Mouse (Mus musculus): ENCODE results near the gene Armcx3.
"Not testable (repeated sequence)": the region's sequence is repeated elsewhere in the genome, so short reads cannot be mapped to it uniquely, and the experiment has no call there.

Armcx3 gene

GRCm38 (mm10) chrX:134756434-134757292 lies at the start of gene Armcx3:
Gene Armcx3, plus strand, starts transcription at chrX:134756595.
- in situ Hi-C loops (cut with MboI), result no loop called here

DNA sequence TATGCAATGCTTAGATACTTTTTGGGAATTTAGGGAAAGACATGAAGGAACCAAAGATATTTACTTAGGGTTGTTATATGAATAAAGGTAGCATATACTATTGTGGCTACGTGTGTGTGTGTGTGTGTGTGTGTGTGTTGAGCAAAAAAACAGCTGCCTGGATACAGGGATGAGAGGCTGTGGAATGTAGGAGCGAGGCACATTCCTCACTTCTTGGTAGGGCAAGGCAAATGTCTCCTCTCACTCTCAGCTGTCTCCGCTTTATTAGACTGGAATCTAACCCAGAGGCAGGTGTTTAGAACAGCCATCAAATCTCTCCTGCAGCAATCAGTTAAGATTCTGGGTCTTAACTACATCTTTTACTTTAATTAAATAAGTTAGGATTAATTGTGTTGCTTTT lies 39.5 kb upstream of the Armcx3 start:
- in situ Hi-C loops (cut with MboI), result no loop called here

GRCm38 (mm10) chrX:134717752-134718308 lies 38.6 kb upstream of the Armcx3 start, which contains the start of gene Armcx1:
Gene Armcx1, plus strand, starts transcription at chrX:134717963.
- in situ Hi-C loops (cut with MboI), result no loop called here

GRCm38 (mm10) chrX:134718524-134718923 lies 37.9 kb upstream of the Armcx3 start:
- in situ Hi-C loops (cut with MboI), result no loop called here

- in situ Hi-C loops (cut with MboI), result loop anchor here (10.0 kb wide), 1 partner anchor 201 kb away; no protein-coding TSS in a partner anchor
These were observed 32.6 kb upstream of the Armcx3 start for GRCm38 (mm10) chrX:134723762-134724161.

DNA sequence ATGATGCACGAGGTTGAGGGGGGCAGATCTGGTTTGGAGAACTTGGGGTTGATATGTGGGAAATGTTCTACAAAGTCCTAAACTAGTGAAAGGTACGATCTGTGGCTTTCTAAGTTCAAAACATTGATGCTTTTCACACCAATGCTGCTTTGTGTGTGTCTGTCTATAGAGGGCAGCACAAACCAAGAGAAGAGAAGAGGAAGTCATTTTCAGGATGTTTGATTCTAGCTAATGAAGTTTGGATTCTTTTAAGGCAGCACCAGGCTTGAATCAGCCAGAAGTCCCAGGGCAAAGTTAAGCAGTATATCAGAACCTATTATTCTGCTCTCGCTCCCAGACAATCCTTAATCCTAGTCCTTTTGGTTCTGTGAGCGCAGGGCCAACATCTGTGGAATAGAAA lies 26.6 kb upstream of the Armcx3 start:
- in situ Hi-C loops (cut with MboI), result loop anchor here (10.0 kb wide), 1 partner anchor 195 kb away; no protein-coding TSS in a partner anchor

DNA sequence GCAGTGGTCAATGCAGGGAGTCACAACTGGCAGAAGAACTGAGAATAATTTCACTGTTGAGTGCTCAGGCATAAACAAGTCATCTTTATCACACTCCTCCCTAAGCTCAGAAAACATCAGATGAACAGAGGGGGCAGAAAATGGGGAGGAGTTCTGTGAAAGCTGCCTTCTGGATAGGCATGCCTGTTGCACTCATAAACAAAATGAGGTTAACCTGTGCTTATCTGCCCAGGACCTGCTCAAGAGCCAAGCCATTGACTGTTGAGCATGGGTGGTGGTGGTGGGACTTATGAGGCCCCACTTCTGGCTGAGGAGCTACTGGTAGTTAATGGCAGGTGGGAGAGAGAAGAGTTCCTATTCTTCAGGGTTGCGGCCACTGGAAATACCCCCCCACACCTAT lies 18.6 kb upstream of the Armcx3 start:
- in situ Hi-C loops (cut with MboI), result no loop called here

DNA sequence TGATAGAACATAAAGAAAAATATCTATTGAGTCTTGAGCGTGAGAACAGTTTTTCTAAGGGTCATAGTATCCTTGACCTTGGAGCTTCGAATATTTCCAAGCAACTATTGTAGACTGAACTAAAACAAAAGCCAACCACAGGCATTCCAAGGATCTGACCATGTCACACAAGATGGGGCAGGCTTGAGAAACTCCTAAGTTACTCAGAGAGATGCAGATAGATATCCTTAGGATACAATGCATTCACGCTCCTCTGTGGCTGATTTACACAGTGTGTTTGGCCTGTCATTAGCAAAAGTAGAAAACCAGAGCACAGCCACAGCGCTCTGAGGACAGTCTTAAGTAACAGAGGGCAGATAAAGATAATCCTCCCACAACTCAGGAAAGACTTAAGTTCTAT lies 17.2 kb upstream of the Armcx3 start:
- in situ Hi-C loops (cut with MboI), result no loop called here

DNA sequence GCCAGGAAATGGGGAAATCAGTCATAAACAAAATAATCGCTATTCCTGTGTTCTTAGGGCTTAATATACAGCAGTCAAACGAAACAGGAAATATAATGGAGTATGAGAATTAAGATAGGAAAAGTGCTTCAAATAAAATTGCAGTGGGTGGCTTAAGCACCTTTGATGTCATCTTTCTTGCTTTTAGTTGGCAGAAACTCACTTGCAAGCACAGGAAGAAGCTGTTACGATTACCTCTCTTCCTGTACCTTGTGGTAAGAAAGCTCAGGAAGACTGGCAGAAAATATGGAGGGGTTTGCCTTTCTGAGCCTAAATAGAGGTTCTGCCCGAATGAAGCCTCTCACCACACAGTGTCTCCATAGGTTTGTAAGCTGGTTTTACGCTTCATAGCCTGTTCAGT lies 14.5 kb upstream of the Armcx3 start:
- in situ Hi-C loops (cut with MboI), result no loop called here

DNA sequence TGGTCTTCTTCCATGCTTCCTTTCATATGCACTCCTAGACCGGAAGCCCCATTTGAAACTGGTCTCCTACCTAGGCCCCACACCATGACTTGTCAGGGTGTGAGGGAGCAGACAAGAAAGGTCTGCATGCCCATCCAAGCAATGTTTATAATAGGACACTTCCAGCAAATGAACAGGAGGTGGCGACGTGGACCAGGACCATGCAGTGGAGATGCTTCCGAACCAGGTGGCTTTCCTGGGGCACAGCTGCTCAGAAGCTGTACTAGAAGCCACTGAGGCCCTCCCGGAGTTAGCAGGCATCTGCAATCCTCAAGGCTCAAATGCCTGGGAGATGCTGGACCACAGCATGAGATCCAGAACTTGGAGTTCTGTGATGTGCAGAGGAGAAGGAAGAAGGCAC lies 9.9 kb upstream of the Armcx3 start:
- in situ Hi-C loops (cut with MboI), result no loop called here

DNA sequence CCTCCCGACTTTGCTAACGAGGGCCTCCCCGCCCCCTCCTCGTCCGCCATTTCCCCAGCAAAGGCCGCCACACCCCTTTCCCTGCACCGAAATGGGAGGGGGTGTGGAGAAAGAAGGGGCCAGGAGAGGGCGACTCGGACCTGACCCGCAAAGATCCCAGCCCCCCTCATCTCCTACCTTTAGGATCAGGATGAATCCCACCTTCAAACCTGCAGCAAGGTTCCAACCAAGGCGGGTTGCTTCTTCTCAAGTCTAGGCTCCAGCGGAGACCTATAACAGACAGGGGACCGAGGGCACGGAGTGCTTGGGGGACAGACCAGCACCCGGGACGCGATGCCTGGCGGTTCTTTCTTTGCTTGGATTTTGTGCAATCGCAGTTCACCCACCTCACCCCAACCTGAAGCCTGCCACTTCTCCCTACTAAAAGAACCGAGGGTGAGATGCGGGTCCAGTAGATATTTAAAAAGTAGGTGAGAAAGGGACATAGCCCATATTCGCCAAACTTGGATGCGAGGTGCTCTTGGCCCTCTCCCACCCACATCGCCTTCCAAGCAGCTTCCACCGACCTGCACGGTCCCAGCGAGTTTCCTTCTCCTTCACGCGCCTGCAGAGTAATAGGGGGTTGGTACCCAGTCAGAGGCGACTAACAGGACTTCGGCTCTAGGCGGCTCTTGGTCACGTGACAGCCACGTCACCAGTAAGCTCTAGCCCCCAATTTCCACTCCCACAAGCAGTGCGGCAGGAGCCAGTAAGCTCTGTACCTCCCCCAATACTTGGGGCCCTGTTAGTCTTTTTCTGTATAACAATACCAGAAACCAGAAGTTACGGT lies 5.4 kb upstream of the Armcx3 start, which contains the start of gene Armcx6:
Gene Armcx6 (minus strand): TSS at position 654 of the 829 bp plus-strand sequence.
- in situ Hi-C loops (cut with MboI), result no loop called here

GRCm38 (mm10) chrX:134751910-134752309 lies 4.5 kb upstream of the Armcx3 start:
- in situ Hi-C loops (cut with MboI), result no loop called here

GRCm38 (mm10) chrX:134752584-134752983 lies 3.8 kb upstream of the Armcx3 start:
- in situ Hi-C loops (cut with MboI), result no loop called here

- in situ Hi-C loops (cut with MboI), result no loop called here
These were observed 1.0 kb downstream of the Armcx3 start for GRCm38 (mm10) chrX:134757293-134757995.

- in situ Hi-C loops (cut with MboI), result not testable (repeated sequence)
These were observed 7.2 kb downstream of the Armcx3 start for GRCm38 (mm10) chrX:134763428-134764198.

GRCm38 (mm10) chrX:134787728-134788127 lies 31.3 kb downstream of the Armcx3 start:
- in situ Hi-C loops (cut with MboI), result no loop called here

GRCm38 (mm10) chrX:134807833-134808754 lies 51.7 kb downstream of the Armcx3 start:
- in situ Hi-C loops (cut with MboI), result no loop called here

DNA sequence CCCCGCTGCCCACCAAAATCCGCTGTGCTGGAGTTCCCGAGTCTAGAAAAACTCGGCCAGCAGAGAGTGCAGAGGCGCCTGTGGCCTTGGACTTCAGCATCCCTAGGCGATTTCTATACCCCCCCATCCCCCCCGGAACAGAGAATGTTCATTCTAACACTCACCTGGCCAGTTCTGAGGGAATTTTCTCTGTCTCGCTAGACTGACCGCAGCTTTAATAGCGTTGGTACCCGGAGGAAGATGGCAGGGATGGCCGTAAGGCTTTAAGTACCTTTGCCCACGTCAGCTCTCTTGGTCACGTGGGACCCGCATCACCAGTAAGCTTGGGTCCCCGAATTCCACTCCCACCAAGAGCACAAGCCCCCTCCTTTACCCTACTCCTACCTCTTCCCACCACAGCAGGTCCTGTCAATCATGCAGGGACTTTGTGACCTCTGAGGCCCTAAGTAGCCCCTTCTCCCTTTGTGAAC lies 52.4 kb downstream of the Armcx3 start, which contains the start of gene Armcx2:
Gene Armcx2 (minus strand): TSS at position 467 of the 470 bp plus-strand sequence.
- in situ Hi-C loops (cut with MboI), result no loop called here

Measured in mature B cell (primary cell).